Mouse (Mus musculus) heart, postnatal 0 days (tissue): ENCODE data around the gene Tmem63b. TPM values are rescaled to one million over a fixed set of nuclear protein-coding genes. Genes with fewer than 3 reads are reported as not detected.

Source experiments
- ATAC-seq: fragments of 200-750 bp; cut with Nextera tagmentation; 2 replicates; pipeline ENCODE4 v1.8.0; 2017; ENCODE audit warnings: low read depth, moderate number of reproducible peaks, moderate library complexity; ENCODE audit not compliant: insufficient read depth
- DNase-seq: peaks from one replicate; pipeline ENCODE4 v3.0.0-alpha.2; 2016; ENCODE audit warnings: low spot score
- H3K27ac ChIP-seq: fragments of 300-500 bp; sonication (generic); 2 replicates; pipeline ENCODE4 v1.5.1; 2014; ENCODE audit warnings: low read depth, mild to moderate bottlenecking
- H3K27me3 ChIP-seq: fragments of 300-500 bp; sonication (generic); 2 replicates; pipeline ENCODE4 v1.6.1; 2014; ENCODE audit warnings: low read length, mixed read lengths; ENCODE audit not compliant: control insufficient read depth, insufficient read depth
- H3K36me3 ChIP-seq: fragments of 300-500 bp; sonication (generic); replicated peaks from 2 replicates; pipeline ENCODE4 v1.6.1; 2014; ENCODE audit warnings: low read length, mixed read lengths; ENCODE audit not compliant: control insufficient read depth, insufficient read depth
- H3K4me1 ChIP-seq: fragments of 300-500 bp; sonication (generic); 2 replicates; pipeline ENCODE4 v1.6.1; 2014; ENCODE audit warnings: antibody characterized with exemption; ENCODE audit not compliant: control insufficient read depth, insufficient read depth
- H3K4me2 ChIP-seq: fragments of 300-500 bp; sonication (generic); 2 replicates; pipeline ENCODE4 v1.6.1; 2014; ENCODE audit warnings: low read depth, mild to moderate bottlenecking, low read length, moderate library complexity
- H3K4me3 ChIP-seq: fragments of 300-500 bp; sonication (generic); 2 replicates; pipeline ENCODE4 v1.5.1; 2014; ENCODE audit warnings: low read depth, low read length
- H3K9ac ChIP-seq: fragments of 300-500 bp; sonication (generic); replicated peaks from 2 replicates; pipeline ENCODE4 v1.6.1; 2014; ENCODE audit warnings: low read depth, low read length, mixed read lengths
- H3K9me3 ChIP-seq: fragments of 300-500 bp; sonication (generic); replicated peaks from 2 replicates; pipeline ENCODE4 v1.6.1; 2016; ENCODE audit warnings: low read length; ENCODE audit not compliant: control insufficient read depth
- CTCF ChIP-seq: IDR thresholded peaks from 2 replicates; pipeline ENCODE4 v1.5.1; 2016; ENCODE audit warnings: antibody characterized with exemption, control low read depth, low read depth
- EP300 ChIP-seq: IDR thresholded peaks from 2 replicates; pipeline ENCODE4 v1.6.1; 2016; ENCODE audit warnings: antibody characterized with exemption, low read depth
- WGBS: fragments of 180-500 bp; shearing (Covaris S2); extraction: QIAGEN DNeasy Blood & Tissue Kit; methylation state at CpG from one replicate; pipeline ENCODE4 v1.1.7; 2014; 5-methylcytosine and 5-hydroxymethylcytosine counted together
- polyA plus RNA-seq: library from polyadenylated mRNA; unstranded; fragments of >200 nt; fragmentation: Nextera tagmentation; extraction: Ambion mirVana; gene quantifications from 2 replicates; pipeline ENCODE4 v1.2.1, GENCODE M21; 2015
- total RNA-seq: library from RNA; depleted of rRNA; stranded (reverse); fragments of >200 nt; gene quantifications from 2 replicates; pipeline ENCODE4 v1.2.3, GENCODE M21; 2014; ENCODE audit warnings: low replicate concordance; rRNA removed

Tmem63b gene
- total RNA-seq (79.1 and 81.5 TPM in 2 replicates), polyA plus RNA-seq (45.9 and 53.2 TPM in 2 replicates)

DNA sequence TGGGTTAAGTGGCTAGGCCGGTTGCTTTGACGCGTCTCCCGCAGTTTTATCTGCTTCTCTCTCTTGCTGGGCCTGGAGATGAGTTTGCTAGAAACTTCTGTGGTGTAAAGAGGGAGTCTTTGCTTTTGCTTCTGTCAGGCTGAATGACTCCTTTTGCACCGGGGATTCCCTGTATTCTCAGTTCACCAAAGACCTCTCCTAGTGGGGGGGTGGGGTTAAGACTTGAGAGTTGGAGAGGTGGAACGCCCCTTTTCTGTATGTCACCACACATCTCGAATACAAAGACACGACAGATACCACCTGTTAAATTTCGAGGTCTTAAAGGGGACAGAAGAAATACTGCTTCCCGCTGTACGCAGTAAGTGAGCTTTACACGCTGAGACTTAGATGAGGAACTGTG is at the start of gene Tmem63b:
Gene Tmem63b, minus strand, starts transcription at position 190 of the 400 bp plus-strand sequence.
- no peak for TF ChIP-seq EP300
- TF ChIP-seq CTCF: no peak
- H3K27ac ChIP-seq: peak within 1 kb of the TSS; percentile 66
- H3K9ac ChIP-seq: peak within 1 kb of the TSS; percentile 85
- peak within 1 kb of the TSS; percentile 75 for H3K4me3 ChIP-seq
- peaks cover 19% of the 10 kb centered on the region for H3K4me1 ChIP-seq
- ATAC-seq (no peak), DNase-seq (peak; percentile 50)
- no peaks in the 10 kb centered on the region for H3K9me3 ChIP-seq
- H3K27me3 ChIP-seq: no peaks in the 10 kb centered on the region
- WGBS: 6% methylated on average over 12 of the region's 12 CpGs
- H3K4me2 ChIP-seq: peak within 1 kb of the TSS; percentile 89
- H3K36me3 ChIP-seq: no peaks in the 10 kb centered on the region

DNA sequence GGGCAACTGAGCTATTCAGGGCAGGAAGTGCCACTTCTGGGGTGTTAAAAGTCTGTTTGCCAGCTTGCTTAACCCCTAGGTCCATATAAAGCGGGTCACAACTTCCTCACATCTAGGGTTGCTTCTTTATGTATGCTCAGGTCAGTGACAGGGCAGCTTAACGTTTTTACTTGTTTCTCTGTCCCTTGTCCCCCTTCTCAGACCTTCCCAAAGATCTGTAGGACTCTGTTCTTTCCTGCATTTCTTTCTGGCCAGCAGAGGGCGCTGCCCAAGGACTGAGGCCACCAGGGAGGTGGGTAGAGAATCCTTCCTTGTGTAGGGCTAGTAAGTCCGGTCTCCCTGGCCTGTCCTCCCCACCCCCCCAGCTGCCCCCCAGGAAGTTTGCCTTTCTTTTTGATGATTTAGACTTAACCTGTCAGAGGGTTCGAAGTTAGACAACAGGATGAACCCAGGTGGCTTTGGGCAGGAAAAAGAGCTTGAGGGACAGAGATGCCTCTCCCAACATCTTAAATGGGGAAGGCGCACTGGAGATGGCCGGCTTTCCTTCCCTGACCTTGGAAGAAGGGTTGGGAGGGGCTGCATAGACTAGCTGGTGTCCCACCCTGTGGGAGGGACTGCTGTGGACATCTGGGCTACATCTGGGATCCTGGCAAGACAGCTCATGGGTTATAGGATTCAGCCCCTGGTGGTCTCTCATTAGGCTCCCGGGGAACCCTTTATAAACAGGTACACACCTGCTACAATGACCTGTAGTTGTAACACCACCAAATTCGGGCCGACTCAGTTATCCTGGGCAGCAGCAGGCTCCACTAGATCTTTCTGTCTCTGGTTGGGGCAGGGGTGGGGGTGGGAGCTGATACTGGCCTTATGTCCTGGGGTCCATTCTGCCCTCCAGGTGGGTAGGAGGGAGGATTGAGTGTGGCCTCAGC is 48.9 kb upstream of the Tmem63b start:
- peak; percentile 92 for TF ChIP-seq CTCF
- no peak for TF ChIP-seq EP300
- Histone ChIP-seq H3K9ac (peak overlapping the region; percentile 61), H3K27ac (peak overlapping the region; percentile 79), H3K36me3 (no peaks in the 10 kb centered on the region), H3K4me1 (peaks cover 40% of the 10 kb centered on the region), H3K4me3 (peak overlapping the region; percentile 67), H3K27me3 (peaks cover 6% of the 10 kb centered on the region; the same call in 1 of the 2 replicates), H3K4me2 (peak overlapping the region; percentile 95), H3K9me3 (no peaks in the 10 kb centered on the region)
- 15% methylated on average over 10 of the region's 10 CpGs for WGBS
- peak; percentile 80 for DNase-seq
- ATAC-seq: peak; percentile 55; the same call in 1 of the 2 replicates

DNA sequence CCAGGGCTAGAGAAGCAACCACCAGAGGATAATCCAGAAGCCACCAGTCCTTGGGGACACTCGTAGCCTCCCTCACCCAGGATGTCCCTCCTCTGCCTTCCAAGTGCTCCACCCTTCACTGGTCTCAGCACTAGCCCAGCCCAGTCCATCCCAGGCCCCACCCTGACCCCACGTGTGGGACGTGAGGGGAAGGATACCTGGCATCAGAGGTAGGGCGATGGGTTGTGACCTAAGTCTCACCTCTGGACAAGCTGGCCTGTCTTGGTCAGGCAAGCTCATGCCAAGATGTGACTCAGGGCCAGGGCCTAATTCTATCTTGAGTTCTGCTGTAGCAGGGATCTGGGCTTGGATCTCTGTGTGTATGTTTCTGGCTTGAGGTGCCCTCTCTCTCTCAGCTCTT is 48.2 kb upstream of the Tmem63b start:
- Histone ChIP-seq H3K4me2 (no peak overlapping the region), H3K27me3 (peaks cover 6% of the 10 kb centered on the region; the same call in 1 of the 2 replicates), H3K9ac (no peak overlapping the region), H3K4me3 (no peak overlapping the region), H3K9me3 (no peaks in the 10 kb centered on the region), H3K4me1 (peaks cover 42% of the 10 kb centered on the region), H3K36me3 (no peaks in the 10 kb centered on the region), H3K27ac (peak overlapping the region; percentile 36; the same call in 1 of the 2 replicates)
- TF ChIP-seq CTCF (no peak), EP300 (no peak)
- 70% methylated on average over 4 of the region's 4 CpGs for WGBS
- ATAC-seq (no peak), DNase-seq (no peak)

DNA sequence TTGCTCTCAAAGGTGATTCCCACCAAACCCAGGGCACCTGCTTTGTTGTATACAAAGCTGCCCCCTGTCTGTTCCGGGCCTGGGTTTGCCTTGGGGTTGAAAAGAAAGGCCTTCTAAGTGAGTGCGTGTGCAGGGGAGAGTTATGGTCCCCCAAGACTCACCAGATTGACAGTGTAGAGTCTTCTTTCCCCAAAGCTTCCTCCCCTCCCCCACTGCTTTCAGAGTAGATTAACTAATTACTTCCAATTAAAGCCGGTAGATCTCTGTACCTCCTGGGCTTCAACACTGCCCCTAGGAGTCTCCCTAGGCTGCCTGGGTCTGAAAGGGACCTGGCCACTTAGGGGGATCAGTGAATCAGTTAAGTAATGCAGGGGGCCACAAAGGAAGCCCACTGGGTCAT is 47.6 kb upstream of the Tmem63b start:
- peak overlapping the region; percentile 35; the same call in 1 of the 2 replicates for H3K4me3 ChIP-seq

DNA sequence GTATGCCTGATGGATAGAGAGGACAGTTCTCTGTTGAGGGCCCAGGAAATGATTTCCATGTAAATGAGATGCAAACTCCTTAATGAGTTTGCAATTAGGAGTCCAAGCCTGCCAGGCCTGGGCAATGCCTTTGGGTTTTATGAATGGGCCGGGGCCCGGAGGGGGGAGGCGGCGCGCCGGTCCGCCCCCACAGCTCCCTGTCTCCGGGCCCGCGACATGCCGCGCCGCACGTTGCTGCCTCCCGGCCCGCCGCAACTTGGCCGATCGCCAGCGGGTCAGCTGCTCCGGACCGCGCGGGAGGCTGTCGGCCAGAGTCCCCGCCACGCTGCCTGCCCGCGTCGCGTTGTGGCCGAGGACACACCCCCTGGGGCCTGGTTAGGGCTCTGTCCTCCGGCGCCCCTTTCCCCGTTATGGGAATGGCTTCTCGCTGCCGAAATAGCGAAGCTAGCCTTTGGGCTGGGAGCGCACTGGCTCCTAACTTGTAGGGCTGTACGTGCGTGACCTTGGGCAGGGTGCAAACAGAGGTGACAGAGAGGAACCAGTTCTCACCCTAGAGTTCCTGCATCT is 47.1 kb upstream of the Tmem63b start, which contains the start of gene 1600014C23Rik:
Gene 1600014C23Rik, minus strand, starts transcription at position 110 of the 567 bp plus-strand sequence.
- peaks cover 43% of the 10 kb centered on the region for H3K4me1 ChIP-seq
- H3K9me3 ChIP-seq: no peaks in the 10 kb centered on the region
- no peak for TF ChIP-seq CTCF
- TF ChIP-seq EP300: no peak
- H3K4me3 ChIP-seq: peak within 1 kb of the TSS; percentile 35
- WGBS: under 1% methylated on average over 41 of the region's 41 CpGs
- peaks cover 6% of the 10 kb centered on the region; the same call in 1 of the 2 replicates for H3K27me3 ChIP-seq
- H3K9ac ChIP-seq: peak within 1 kb of the TSS; percentile 52
- no peaks in the 10 kb centered on the region for H3K36me3 ChIP-seq
- ATAC-seq (no peak), DNase-seq (peak; percentile 25)
- peak within 1 kb of the TSS; percentile 66 for H3K27ac ChIP-seq
- H3K4me2 ChIP-seq: peak within 1 kb of the TSS; percentile 71

More for the DNA sequence above, 47.6 kb upstream of the Tmem63b start:
- peak overlapping the region; percentile 66 for H3K27ac ChIP-seq
- H3K4me1 ChIP-seq: peaks cover 43% of the 10 kb centered on the region
- DNase-seq (no peak), ATAC-seq (no peak)
- WGBS: 40% methylated on average over 3 of the region's 3 CpGs
- peak overlapping the region; percentile 71 for H3K4me2 ChIP-seq
- H3K36me3 ChIP-seq: no peaks in the 10 kb centered on the region
- H3K9ac ChIP-seq: peak overlapping the region; percentile 52; the same call in 1 of the 2 replicates
- no peaks in the 10 kb centered on the region for H3K9me3 ChIP-seq
- peaks cover 6% of the 10 kb centered on the region; the same call in 1 of the 2 replicates for H3K27me3 ChIP-seq
- TF ChIP-seq EP300: no peak
- 0 out of 2 replicates have a peak, but pooled peaks have one; percentile 12 for TF ChIP-seq CTCF
